Mouse (Mus musculus): Measurements from ENCODE around the gene Igsf9. TPM values are rescaled to one million over a fixed set of nuclear protein-coding genes. Genes with fewer than 3 reads are reported as not detected.

Gene Igsf9
- polyA plus RNA-seq, 1 experiment from 2014 or later, result 47.8 TPM

DNA sequence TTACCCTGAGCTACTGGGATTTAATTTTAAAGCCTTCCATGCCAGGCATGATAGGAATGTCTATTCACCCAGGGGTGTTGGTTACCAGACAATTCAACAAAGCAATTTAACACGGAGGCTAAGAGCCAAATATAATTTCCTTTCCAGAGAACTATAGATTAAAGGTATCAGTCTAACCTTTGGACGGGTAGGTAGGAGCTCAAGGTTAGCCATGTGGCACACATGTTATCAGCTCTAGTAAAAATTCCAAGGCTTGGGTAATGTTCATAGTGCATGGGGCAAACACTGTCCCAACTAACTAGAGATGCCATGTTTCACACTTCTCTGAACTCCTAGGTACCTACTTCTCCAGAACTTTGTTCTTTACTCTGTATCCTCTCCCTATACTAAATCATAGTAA lies 20.0 kb upstream of the Igsf9 start:
- Histone ChIP-seq H3K9me3 (ENCODE audit: control insufficient read depth, low read length) (no peaks in the 10 kb centered on the region), H3K36me3 (ENCODE audit: control insufficient read depth, insufficient read depth, low read length) (no peaks in the 10 kb centered on the region), H3K4me2 (replicated peaks; ENCODE audit: low read depth, low read length) (no peak overlapping the region), H3K4me3 (ENCODE audit: low read depth, low read length) (no peak overlapping the region), H3K4me1 (replicated peaks; ENCODE audit: control insufficient read depth, insufficient read depth, low read length) (no peaks in the 10 kb centered on the region), H3K9ac (ENCODE audit: low read depth, low read length) (no peak overlapping the region), H3K27ac (ENCODE audit: low read depth, low read length) (no peak overlapping the region), H3K27me3 (ENCODE audit: control insufficient read depth, insufficient read depth, low read length) (no peaks in the 10 kb centered on the region)
- WGBS, result 81% methylated on average over 2 of the region's 2 CpGs
- no peak for DNase-seq (ENCODE audit: low spot score)
- no peak for ATAC-seq (ENCODE audit: low FRiP score)

DNA sequence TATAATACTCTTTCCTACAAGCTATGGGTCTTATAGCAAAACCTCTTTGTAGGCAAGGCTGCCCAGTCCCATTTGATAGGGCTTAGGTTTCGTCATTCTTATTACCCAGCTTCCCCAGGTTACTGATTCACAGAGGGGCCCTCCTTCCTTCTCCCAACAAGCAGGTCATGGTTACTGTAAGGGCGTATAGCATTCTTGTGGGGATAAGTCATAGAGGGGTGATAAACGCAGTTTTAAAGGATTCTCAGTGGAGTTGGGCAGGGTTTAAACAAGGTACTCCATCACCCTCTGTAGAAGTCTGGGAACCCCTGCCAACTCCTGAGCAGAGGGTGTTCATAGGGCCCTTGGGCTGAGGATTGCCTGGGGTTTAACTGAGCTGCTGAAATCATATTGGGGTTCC lies 19.1 kb upstream of the Igsf9 start:
- no peak overlapping the region for H3K27ac ChIP-seq (ENCODE audit: low read depth, low read length)
- no peaks in the 10 kb centered on the region for H3K4me1 ChIP-seq (replicated peaks; ENCODE audit: control insufficient read depth, insufficient read depth, low read length)
- ATAC-seq (ENCODE audit: low FRiP score) (no peak), DNase-seq (ENCODE audit: low spot score) (no peak)
- no peaks in the 10 kb centered on the region for H3K36me3 ChIP-seq (ENCODE audit: control insufficient read depth, insufficient read depth, low read length)
- no peak overlapping the region for H3K9ac ChIP-seq (ENCODE audit: low read depth, low read length)
- 87% methylated on average over 3 of the region's 3 CpGs for WGBS
- no peak overlapping the region for H3K4me3 ChIP-seq (ENCODE audit: low read depth, low read length)
- H3K4me2 ChIP-seq (replicated peaks; ENCODE audit: low read depth, low read length), result no peak overlapping the region
- no peaks in the 10 kb centered on the region for H3K9me3 ChIP-seq (ENCODE audit: control insufficient read depth, low read length)
- no peaks in the 10 kb centered on the region for H3K27me3 ChIP-seq (ENCODE audit: control insufficient read depth, insufficient read depth, low read length)

GRCm38 (mm10) chr1:172463387-172464333 lies 17.9 kb upstream of the Igsf9 start:
- DNase-seq (ENCODE audit: low spot score) (no peak), ATAC-seq (ENCODE audit: low FRiP score) (no peak)
- H3K27me3 ChIP-seq (ENCODE audit: control insufficient read depth, insufficient read depth, low read length), result no peaks in the 10 kb centered on the region
- 90% methylated on average over 16 of the region's 16 CpGs for WGBS
- no peaks in the 10 kb centered on the region for H3K36me3 ChIP-seq (ENCODE audit: control insufficient read depth, insufficient read depth, low read length)
- H3K4me2 ChIP-seq (replicated peaks; ENCODE audit: low read depth, low read length), result no peak overlapping the region
- no peaks in the 10 kb centered on the region for H3K4me1 ChIP-seq (replicated peaks; ENCODE audit: control insufficient read depth, insufficient read depth, low read length)
- H3K9ac ChIP-seq (ENCODE audit: low read depth, low read length), result no peak overlapping the region
- no peak overlapping the region for H3K4me3 ChIP-seq (ENCODE audit: low read depth, low read length)
- H3K27ac ChIP-seq (ENCODE audit: low read depth, low read length), result no peak overlapping the region
- no peaks in the 10 kb centered on the region for H3K9me3 ChIP-seq (ENCODE audit: control insufficient read depth, low read length)

- Histone ChIP-seq H3K9ac (ENCODE audit: low read depth, low read length) (no peak overlapping the region), H3K27ac (ENCODE audit: low read depth, low read length) (no peak overlapping the region), H3K4me3 (ENCODE audit: low read depth, low read length) (no peak overlapping the region), H3K9me3 (ENCODE audit: control insufficient read depth, low read length) (no peaks in the 10 kb centered on the region), H3K27me3 (ENCODE audit: control insufficient read depth, insufficient read depth, low read length) (no peaks in the 10 kb centered on the region), H3K4me2 (replicated peaks; ENCODE audit: low read depth, low read length) (no peak overlapping the region), H3K4me1 (replicated peaks; ENCODE audit: control insufficient read depth, insufficient read depth, low read length) (no peaks in the 10 kb centered on the region), H3K36me3 (ENCODE audit: control insufficient read depth, insufficient read depth, low read length) (no peaks in the 10 kb centered on the region)
- no peak for DNase-seq (ENCODE audit: low spot score)
- 80% methylated on average over 11 of the region's 11 CpGs for WGBS
- no peak for ATAC-seq (ENCODE audit: low FRiP score)
These were observed 13.2 kb upstream of the Igsf9 start for GRCm38 (mm10) chr1:172468301-172468877.

DNA sequence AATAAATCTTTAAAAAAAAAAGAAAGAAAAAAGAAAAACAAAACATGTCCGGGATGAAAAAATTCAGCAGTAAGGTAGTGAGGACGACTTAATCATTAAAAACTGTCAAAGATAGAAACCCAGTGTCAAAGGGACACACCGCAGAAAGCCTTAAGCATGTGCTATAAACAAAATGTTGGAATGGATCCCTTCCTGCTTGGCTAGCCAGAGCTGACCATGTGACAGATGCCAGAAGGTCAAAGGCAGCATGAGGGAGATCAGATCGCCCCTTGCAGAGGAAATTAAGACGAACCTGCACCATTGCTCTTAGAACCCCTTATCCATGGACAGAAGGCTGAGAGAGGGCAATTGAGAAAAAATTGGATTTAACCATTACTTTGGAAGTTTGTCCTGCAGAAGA lies 12.2 kb upstream of the Igsf9 start:
- ATAC-seq (ENCODE audit: low FRiP score) (no peak), DNase-seq (ENCODE audit: low spot score) (no peak)
- Histone ChIP-seq H3K36me3 (ENCODE audit: control insufficient read depth, insufficient read depth, low read length) (no peaks in the 10 kb centered on the region), H3K4me2 (replicated peaks; ENCODE audit: low read depth, low read length) (no peak overlapping the region), H3K9ac (ENCODE audit: low read depth, low read length) (no peak overlapping the region), H3K27ac (ENCODE audit: low read depth, low read length) (no peak overlapping the region), H3K9me3 (ENCODE audit: control insufficient read depth, low read length) (no peaks in the 10 kb centered on the region), H3K27me3 (ENCODE audit: control insufficient read depth, insufficient read depth, low read length) (no peaks in the 10 kb centered on the region), H3K4me3 (ENCODE audit: low read depth, low read length) (no peak overlapping the region), H3K4me1 (replicated peaks; ENCODE audit: control insufficient read depth, insufficient read depth, low read length) (no peaks in the 10 kb centered on the region)
- WGBS, result 82% methylated on average over 5 of the region's 5 CpGs

GRCm38 (mm10) chr1:172469810-172470448 lies 11.7 kb upstream of the Igsf9 start:
- Histone ChIP-seq H3K4me1 (replicated peaks; ENCODE audit: control insufficient read depth, insufficient read depth, low read length) (no peaks in the 10 kb centered on the region), H3K4me3 (ENCODE audit: low read depth, low read length) (no peak overlapping the region), H3K36me3 (ENCODE audit: control insufficient read depth, insufficient read depth, low read length) (no peaks in the 10 kb centered on the region), H3K4me2 (replicated peaks; ENCODE audit: low read depth, low read length) (no peak overlapping the region), H3K27ac (ENCODE audit: low read depth, low read length) (no peak overlapping the region), H3K9ac (ENCODE audit: low read depth, low read length) (no peak overlapping the region), H3K9me3 (ENCODE audit: control insufficient read depth, low read length) (no peaks in the 10 kb centered on the region), H3K27me3 (ENCODE audit: control insufficient read depth, insufficient read depth, low read length) (no peaks in the 10 kb centered on the region)
- DNase-seq (ENCODE audit: low spot score), result no peak
- ATAC-seq (ENCODE audit: low FRiP score), result no peak
- 74% methylated on average over 8 of the region's 8 CpGs for WGBS

GRCm38 (mm10) chr1:172472909-172473308 lies 8.7 kb upstream of the Igsf9 start:
- no peaks in the 10 kb centered on the region for H3K4me1 ChIP-seq (replicated peaks; ENCODE audit: control insufficient read depth, insufficient read depth, low read length)
- H3K36me3 ChIP-seq (ENCODE audit: control insufficient read depth, insufficient read depth, low read length), result no peaks in the 10 kb centered on the region
- no peak overlapping the region for H3K27ac ChIP-seq (ENCODE audit: low read depth, low read length)
- H3K4me2 ChIP-seq (replicated peaks; ENCODE audit: low read depth, low read length), result no peak overlapping the region
- no peak overlapping the region for H3K4me3 ChIP-seq (ENCODE audit: low read depth, low read length)
- no peaks in the 10 kb centered on the region for H3K9me3 ChIP-seq (ENCODE audit: control insufficient read depth, low read length)
- no peak overlapping the region for H3K9ac ChIP-seq (ENCODE audit: low read depth, low read length)
- H3K27me3 ChIP-seq (ENCODE audit: control insufficient read depth, insufficient read depth, low read length), result no peaks in the 10 kb centered on the region
- DNase-seq (ENCODE audit: low spot score) (no peak), ATAC-seq (ENCODE audit: low FRiP score) (no peak)

GRCm38 (mm10) chr1:172474196-172474595 lies 7.4 kb upstream of the Igsf9 start:
- 82% methylated on average over 3 of the region's 3 CpGs for WGBS
- no peak overlapping the region for H3K27ac ChIP-seq (ENCODE audit: low read depth, low read length)
- no peak overlapping the region for H3K4me3 ChIP-seq (ENCODE audit: low read depth, low read length)
- ATAC-seq (ENCODE audit: low FRiP score), result no peak
- no peaks in the 10 kb centered on the region for H3K9me3 ChIP-seq (ENCODE audit: control insufficient read depth, low read length)
- no peaks in the 10 kb centered on the region for H3K27me3 ChIP-seq (ENCODE audit: control insufficient read depth, insufficient read depth, low read length)
- H3K36me3 ChIP-seq (ENCODE audit: control insufficient read depth, insufficient read depth, low read length), result no peaks in the 10 kb centered on the region
- no peak for DNase-seq (ENCODE audit: low spot score)
- no peak overlapping the region for H3K4me2 ChIP-seq (replicated peaks; ENCODE audit: low read depth, low read length)
- no peak overlapping the region for H3K9ac ChIP-seq (ENCODE audit: low read depth, low read length)
- H3K4me1 ChIP-seq (replicated peaks; ENCODE audit: control insufficient read depth, insufficient read depth, low read length), result no peaks in the 10 kb centered on the region

All from hindbrain, embryonic 11.5 days (tissue).